Mouse (Mus musculus) G1E (cell line): ENCODE data around the gene Abcc3. TPM values are rescaled to one million over a fixed set of nuclear protein-coding genes. Genes with fewer than 3 reads are reported as not detected.
"Not testable (repeated sequence)": the region's sequence is repeated elsewhere in the genome, so short reads cannot be mapped to it uniquely, and the experiment has no call there.

Experiments
- ATAC-seq: 2 replicates; pipeline ENCODE4 v1.8.0; 2016; ENCODE audit warnings: mild to moderate bottlenecking; ENCODE audit not compliant: insufficient number of reproducible peaks, poor library complexity, low FRiP score, severe bottlenecking; ENCODE audit errors: extremely low read depth
- DNase-seq: peaks from one replicate; pipeline ENCODE4 v3.0.0; 2012; ENCODE audit warnings: low spot score
- H3K27me3 ChIP-seq: 2 replicates; pipeline ENCODE4 v1.6.1; 2012; ENCODE audit warnings: mild to moderate bottlenecking, low read length, inconsistent platforms; ENCODE audit not compliant: insufficient read depth
- H3K36me3 ChIP-seq: replicated peaks from 2 replicates; pipeline ENCODE3; 2012; ENCODE audit warnings: mild to moderate bottlenecking, inconsistent platforms
- H3K4me1 ChIP-seq: 2 replicates; pipeline ENCODE4 v1.6.1; 2012; ENCODE audit warnings: low read depth, low read length, inconsistent platforms, mixed read lengths; ENCODE audit not compliant: insufficient read depth
- H3K4me3 ChIP-seq: 2 replicates; pipeline ENCODE4 v1.5.1; 2012; ENCODE audit warnings: low read depth, mild to moderate bottlenecking, inconsistent platforms, low read length, moderate library complexity, mixed read lengths
- H3K9me3 ChIP-seq: replicated peaks from 2 replicates; pipeline ENCODE4 v1.6.1; 2012; ENCODE audit warnings: inconsistent platforms
- CTCF ChIP-seq: IDR thresholded peaks from 2 replicates; pipeline ENCODE4 v1.5.1; 2012; ENCODE audit warnings: low read depth, low read length, inconsistent platforms, mixed read lengths
- GATA1 ChIP-seq: IDR thresholded peaks from 2 replicates; pipeline ENCODE4 v1.6.1; 2012; ENCODE audit warnings: borderline replicate concordance, low read length, inconsistent platforms, mixed read lengths
- GATA2 ChIP-seq: IDR thresholded peaks from 2 replicates; pipeline ENCODE4 v1.6.1; 2012; ENCODE audit warnings: low read depth, low read length, inconsistent platforms, borderline replicate concordance
- POLR2AphosphoS5 ChIP-seq: IDR thresholded peaks from 2 replicates; pipeline ENCODE4 v1.6.1; 2012; ENCODE audit warnings: low read depth, low read length, inconsistent platforms; ENCODE audit not compliant: insufficient replicate concordance
- TAL1 ChIP-seq: conservative IDR thresholded peaks from 2 replicates; pipeline ENCODE4 v1.6.1; 2012; ENCODE audit warnings: low read depth, low read length, inconsistent platforms, mixed read lengths
- polyA plus RNA-seq: library from polyadenylated mRNA; stranded (reverse); fragments of >175 nt; gene quantifications from 2 replicates; pipeline ENCODE4 v1.2.3, GENCODE M21; 2012
- total RNA-seq, 2 experiments: library from RNA; stranded (forward) in 1 of 2; stranded (reverse) in 1 of 2; fragments of 200-1000 nt in 1 of 2; fragments of >200 nt in 1 of 2; fragmentation: Nextera tagmentation in 1 of 2; gene quantifications; 2 replicates each; pipeline ENCODE4 v1.2.3; 2014 to 2017

Abcc3 gene
- total and polyA plus RNA-seq, 3 experiments, result 0.27 TPM; not detected in 2

- Histone ChIP-seq H3K9me3 (no peaks in the 10 kb centered on the region), H3K27me3 (peaks cover 40% of the 10 kb centered on the region), H3K4me1 (no peaks in the 10 kb centered on the region), H3K4me3 (no peak overlapping the region), H3K36me3 (no peaks in the 10 kb centered on the region)
- DNase-seq (no peak), ATAC-seq (no peak)
- no peak for TF ChIP-seq TAL1
- no peak for TF ChIP-seq POLR2AphosphoS5
- no peak for TF ChIP-seq GATA2
- no peak for TF ChIP-seq CTCF
- TF ChIP-seq GATA1, result no peak
Observed at GRCm38 (mm10) chr11:94394107-94394506, 1.3 kb upstream of the Abcc3 start.

DNA sequence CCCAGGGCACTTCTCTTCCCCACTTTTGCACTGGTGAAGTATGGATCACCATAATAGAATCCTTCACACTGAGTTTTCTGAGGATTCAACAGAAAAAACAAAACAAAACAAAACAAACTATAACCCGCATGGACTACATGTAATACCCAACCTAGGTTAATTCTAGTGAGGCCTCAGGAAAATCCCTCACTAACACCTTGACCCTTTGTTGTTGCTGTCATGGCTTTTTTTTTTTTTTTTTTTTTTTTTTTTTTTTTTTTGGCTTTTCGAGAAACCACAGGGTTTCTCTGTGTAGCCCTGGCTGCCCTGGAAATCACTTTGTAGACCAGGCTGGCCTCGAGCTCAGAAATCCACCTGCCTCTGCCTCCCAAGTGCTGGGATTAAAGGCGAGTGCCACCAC lies 693 bp upstream of the Abcc3 start:
- not testable (repeated sequence) for H3K36me3 ChIP-seq, DNase-seq, H3K4me1 ChIP-seq, H3K9me3 ChIP-seq, ATAC-seq, H3K4me3 ChIP-seq
- peaks cover 37% of the 10 kb centered on the region for H3K27me3 ChIP-seq

DNA sequence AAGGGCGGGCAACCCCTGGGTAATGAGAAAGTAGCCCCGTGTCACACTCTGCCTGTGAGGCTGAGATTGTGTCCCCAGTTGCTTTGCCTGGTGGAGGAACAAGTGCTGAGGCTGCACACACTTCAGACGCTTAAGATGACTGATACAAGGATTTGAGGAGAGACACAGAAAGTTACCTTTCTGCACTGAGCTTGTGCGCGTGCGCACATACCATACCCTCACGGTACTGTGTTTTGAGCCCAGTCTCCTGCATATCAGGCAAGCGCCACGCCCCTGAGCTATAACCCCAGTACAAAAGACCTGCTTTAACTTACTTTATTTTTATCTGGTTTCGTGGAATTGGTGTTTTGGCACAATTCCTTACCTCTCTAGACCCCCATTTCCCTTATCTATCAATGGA lies 1.1 kb downstream of the Abcc3 start:
- ATAC-seq (no peak), DNase-seq (no peak)
- H3K36me3 ChIP-seq, result no peaks in the 10 kb centered on the region
- H3K9me3 ChIP-seq, result no peaks in the 10 kb centered on the region
- TF ChIP-seq POLR2AphosphoS5 (no peak), CTCF (no peak)
- peaks cover 40% of the 10 kb centered on the region for H3K27me3 ChIP-seq
- H3K4me3 ChIP-seq, result no peak overlapping the region
- 0 out of 2 replicates have a peak, but pooled peaks cover 2% of the 10 kb centered on the region for H3K4me1 ChIP-seq

- Histone ChIP-seq H3K4me1 (peaks cover 6% of the 10 kb centered on the region; the same call in 1 of the 2 replicates), H3K27me3 (peaks cover 39% of the 10 kb centered on the region), H3K4me3 (no peak overlapping the region), H3K9me3 (no peaks in the 10 kb centered on the region), H3K36me3 (no peaks in the 10 kb centered on the region)
- no peak for ATAC-seq
- TF ChIP-seq CTCF (no peak), GATA1 (no peak), TAL1 (no peak), GATA2 (no peak), POLR2AphosphoS5 (no peak)
- DNase-seq, result no peak
Observed at GRCm38 (mm10) chr11:94390825-94391224, 2.0 kb downstream of the Abcc3 start.

GRCm38 (mm10) chr11:94389724-94390396 lies 2.9 kb downstream of the Abcc3 start:
- ATAC-seq (no peak), DNase-seq (no peak)
- no peak overlapping the region for H3K4me3 ChIP-seq
- no peaks in the 10 kb centered on the region for H3K36me3 ChIP-seq
- H3K9me3 ChIP-seq, result no peaks in the 10 kb centered on the region
- peaks cover 6% of the 10 kb centered on the region; the same call in 1 of the 2 replicates for H3K4me1 ChIP-seq
- TF ChIP-seq GATA1, result no peak
- TF ChIP-seq TAL1, result no peak
- peaks cover 34% of the 10 kb centered on the region for H3K27me3 ChIP-seq

DNA sequence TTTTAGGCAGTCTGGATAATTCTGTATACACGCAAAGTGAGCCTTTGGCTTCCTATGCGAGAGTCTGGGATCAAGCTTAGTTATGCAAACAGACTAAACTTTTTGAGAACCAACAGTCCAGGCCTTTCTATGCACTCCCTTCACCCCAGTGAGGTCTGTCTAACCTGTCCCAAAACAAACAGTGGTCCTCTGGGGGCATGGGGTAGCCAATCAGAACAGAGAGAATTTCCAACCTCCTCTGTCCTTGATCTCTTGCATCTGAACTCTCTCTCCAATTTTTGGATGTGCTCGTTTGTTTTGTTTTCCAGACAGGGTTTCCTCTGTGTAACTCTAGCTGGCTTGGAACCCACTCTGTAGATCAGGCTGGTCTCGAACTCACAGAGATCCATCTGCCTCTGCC lies 3.8 kb downstream of the Abcc3 start:
- no peak for ATAC-seq
- Histone ChIP-seq H3K9me3 (no peaks in the 10 kb centered on the region), H3K36me3 (no peaks in the 10 kb centered on the region), H3K4me1 (peaks cover 6% of the 10 kb centered on the region; the same call in 1 of the 2 replicates), H3K27me3 (peaks cover 26% of the 10 kb centered on the region), H3K4me3 (no peak overlapping the region)
- no peak for DNase-seq
- TF ChIP-seq TAL1 (no peak), GATA1 (no peak), CTCF (no peak), POLR2AphosphoS5 (no peak), GATA2 (no peak)

DNA sequence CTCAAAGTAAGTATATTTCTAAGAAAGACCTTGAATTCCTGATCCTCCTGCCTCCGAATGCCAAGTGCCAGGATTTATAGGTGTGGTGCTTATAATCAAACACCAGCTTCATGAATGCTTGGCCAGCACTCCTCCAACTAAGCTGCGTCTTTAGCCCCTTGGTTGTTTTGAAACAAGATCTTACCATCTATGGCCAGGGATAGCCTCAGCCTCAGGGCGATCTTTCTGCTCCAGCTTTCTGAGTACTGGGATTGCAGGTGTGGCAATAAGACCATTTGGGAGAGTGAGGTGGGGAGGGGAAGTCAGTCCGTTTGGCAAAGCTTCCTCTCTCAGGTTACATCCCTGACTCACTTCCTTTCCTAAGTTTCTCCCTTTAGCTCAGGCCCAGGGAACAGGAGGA lies 5.0 kb downstream of the Abcc3 start:
- Histone ChIP-seq H3K9me3 (no peaks in the 10 kb centered on the region), H3K27me3 (peaks cover 23% of the 10 kb centered on the region), H3K4me1 (peaks cover 6% of the 10 kb centered on the region; the same call in 1 of the 2 replicates), H3K36me3 (no peaks in the 10 kb centered on the region), H3K4me3 (no peak overlapping the region)
- ATAC-seq, result no peak
- no peak for DNase-seq
- TF ChIP-seq TAL1, result no peak
- TF ChIP-seq GATA1, result no peak
- no peak for TF ChIP-seq POLR2AphosphoS5
